Mouse (Mus musculus) lung, postnatal 4 days (tissue): ENCODE measurements around the gene Lbhd2.
A peak's percentile ranks its signal among the peaks of the same experiment; 100 is the strongest.

Experiments used
- DNase-seq, 2 experiments: peaks; one replicate each; pipeline ENCODE4 v3.0.0; 2021

Gene Lbhd2

GRCm38 (mm10) chr12:111432751-111433331 is 26.2 kb downstream of the Lbhd2 start:
- DNase-seq: no peak

DNA sequence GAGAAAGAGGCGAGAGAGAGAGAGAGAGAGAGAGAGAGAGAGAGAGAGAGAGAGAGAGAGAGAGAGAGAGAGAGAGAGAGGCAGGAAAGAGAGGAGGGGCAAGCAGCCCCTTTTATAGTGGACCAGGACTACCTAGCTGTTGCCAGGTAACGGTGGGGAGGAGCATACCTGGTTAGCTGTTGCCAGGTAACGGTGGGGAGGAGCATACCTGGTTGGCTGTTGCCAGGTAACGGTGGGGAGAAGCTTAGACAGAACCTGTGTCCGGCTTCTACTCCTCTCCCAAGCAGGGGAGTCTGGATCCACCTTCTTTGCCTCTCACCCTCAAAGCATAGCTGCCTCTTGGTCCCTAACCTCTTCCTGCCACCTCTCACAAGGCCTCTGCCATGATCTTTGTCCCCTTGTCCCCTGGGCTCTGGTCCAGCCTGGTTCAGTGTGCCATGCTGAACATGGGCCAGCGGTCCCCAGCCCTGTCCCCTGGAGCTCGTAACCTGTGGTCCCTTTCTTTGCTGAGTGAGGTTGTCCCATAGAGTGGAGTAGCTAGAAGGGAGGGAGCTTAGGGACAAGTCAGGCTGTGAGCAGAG is 27.6 kb downstream of the Lbhd2 start:
- no peak for DNase-seq

DNA sequence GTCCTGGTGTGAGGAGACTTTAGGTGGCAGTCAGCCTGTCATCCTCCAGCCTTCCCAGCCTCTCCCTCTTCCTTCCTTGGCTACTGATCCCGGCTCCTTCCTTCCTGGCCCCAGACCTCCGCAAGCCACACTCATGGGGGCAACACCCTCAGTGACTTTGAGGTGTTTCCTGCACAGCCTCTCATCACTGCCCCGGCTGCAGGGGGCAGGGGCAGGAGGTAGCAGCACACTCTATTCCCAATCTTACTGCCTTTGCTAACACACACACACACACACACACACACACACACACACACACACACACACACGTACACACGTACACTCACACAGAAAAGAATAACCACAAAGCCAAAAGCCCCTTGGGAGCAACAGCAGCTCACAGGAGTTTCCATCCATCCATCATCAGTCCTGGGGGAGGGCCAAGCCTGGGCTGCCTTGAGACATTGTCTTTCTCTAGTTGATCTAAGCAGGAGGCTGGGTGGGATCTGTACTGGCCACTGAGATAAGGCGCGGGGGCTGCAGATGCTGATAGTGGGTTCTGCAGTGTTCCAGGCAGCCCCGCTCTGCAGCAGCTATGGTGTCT is 28.2 kb downstream of the Lbhd2 start:
- peak; percentile 60 to 74 for DNase-seq

DNA sequence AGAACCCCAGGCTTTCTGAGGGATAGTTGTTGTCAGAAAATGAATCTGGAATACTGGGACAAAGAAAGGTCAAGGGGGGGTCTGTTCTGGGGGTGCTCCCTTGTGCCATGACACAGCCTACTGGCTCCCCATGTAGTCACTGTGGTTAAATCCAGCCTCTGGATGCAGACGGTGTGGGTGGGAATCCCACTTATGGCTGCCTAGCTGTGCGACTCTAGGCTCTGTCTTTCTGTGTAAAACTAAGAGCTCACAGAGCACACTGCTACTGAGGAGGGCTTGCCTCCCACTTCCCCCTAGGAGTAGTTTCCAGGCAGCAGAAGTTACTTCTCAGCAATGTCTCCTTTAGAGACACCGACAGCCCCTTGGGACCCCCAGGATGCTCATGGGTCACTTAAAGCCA is 29.6 kb downstream of the Lbhd2 start:
- DNase-seq: no peak

DNA sequence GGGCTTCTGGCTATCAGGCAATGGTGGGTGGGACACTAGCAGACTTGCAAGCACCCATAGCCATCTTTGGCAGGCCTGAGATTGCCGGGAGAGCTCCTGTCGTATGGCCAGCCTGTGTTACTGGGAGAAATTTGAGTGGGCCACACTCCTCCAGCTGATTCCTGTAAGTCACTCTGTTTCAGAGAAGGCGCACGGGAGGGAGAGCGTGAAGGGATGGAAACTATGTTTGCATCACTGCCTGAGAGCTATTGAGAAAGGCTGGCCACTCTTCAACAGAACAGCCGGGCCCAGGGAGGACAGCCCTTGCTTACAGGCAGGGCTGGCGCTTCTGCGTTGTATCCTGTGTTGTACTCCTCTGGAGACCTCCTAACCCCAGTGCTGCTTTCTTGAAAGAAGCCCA is 30.0 kb downstream of the Lbhd2 start:
- DNase-seq: peak; percentile 72 to 86

DNA sequence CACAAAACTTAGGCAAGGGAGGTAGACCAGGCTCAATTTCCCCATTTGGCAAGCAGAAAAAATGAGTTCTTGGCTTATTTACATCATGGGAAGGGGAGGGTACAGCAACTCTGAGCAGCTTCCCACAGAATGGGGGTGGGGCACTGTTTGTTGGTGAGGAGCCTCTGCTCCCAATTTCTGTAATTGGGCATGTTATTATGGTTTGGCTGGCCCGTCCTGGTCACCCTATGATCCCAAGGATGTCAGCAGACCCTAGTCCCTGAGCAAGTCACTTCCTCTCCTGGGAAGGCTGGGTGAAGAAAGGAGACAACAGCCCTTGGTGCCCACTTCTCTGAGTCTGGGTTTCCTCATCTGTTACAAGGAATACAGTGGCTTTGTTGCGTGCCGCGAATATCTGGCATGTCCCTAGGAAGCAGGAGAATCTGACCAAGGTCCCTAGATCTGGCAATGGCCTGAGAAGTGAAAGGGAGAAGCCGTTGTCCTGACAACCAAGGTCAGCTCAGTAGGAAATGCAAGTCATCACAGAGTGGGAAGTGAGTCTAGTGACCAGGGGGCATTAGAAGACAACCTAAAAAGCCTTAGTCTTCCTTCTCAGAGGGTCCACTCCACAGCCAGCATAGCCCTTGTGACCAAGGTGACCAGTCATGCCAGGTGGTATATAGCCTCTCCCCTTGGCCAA is 30.8 kb downstream of the Lbhd2 start:
- peak in 1 of 2 experiments; percentile 42 for DNase-seq

DNA sequence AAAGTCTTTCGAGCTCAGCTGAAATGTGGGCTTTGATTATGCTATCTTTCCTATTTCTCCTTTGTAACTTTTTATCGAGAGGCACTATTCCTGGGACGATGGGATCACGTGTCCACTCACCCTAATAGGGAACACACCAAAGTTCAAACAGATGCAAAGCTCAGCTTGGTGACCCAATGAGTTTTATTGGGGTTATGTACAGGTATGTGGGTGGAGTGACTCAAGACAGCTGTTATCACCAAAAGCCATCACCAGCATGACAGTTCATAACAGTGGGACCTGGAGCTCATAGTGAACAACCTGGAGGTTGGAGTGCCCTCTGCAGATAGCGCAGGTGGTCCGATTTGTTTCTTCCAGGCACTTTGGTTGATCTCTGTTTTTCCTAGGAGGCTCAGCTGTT is 32.2 kb downstream of the Lbhd2 start:
- no peak for DNase-seq

- DNase-seq: no peak
Observed at GRCm38 (mm10) chr12:111440701-111441373, 34.2 kb downstream of the Lbhd2 start.

DNA sequence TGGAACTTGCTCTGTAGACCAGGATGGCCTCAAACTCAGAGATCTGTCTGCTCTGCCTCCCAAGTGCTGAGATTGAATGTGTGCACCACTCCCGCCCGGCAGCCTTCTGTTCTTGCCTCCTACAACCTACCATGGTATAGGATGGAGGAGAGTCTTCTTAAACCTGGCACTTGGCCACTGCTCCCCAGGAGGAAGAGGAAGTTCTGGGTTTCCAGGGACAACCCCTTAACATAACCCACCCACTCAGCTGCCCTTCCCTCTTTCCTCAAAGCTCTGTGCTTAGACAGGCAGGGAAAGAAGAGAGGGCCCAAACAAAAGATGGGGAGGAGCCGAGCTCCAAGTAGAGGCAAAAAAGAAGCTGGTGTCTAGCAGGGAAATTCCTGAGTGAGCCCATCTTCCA is 34.9 kb downstream of the Lbhd2 start:
- no peak for DNase-seq

DNA sequence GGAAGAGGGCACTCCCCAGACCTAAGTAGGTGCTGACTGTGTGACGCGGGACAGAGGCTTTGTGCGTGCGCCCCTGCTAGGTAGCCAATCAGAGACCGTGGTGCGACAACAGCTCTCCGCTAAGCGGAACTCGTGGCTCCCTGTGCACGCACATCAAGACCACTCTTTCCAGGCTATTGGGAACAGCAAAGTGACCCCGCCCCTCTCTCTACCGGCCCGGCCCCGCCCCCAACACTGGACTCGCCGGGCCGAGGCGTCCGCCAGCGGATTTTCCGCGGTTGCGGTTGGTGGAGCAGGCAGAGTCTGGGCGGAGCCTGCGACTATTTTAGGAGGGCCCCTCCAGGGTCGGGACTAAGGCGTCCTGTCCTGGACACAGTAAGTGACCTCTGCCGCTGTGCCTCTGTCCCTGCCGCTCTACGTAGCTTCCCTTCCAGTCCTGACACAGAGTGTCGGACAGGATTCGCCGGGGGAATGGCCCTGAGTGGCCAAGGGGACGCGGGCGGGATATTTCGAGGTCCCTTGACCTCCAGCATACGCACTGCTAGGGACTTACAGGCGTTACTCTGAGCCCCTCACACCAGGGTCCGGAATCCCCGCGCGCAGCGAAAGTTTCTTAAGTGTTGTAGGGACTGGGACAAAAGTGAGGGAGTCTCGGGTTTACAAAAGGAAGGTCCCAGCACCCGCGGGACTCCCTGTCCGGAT is 35.9 kb downstream of the Lbhd2 start, which contains the start of gene Tnfaip2:
TSS of gene Tnfaip2 (plus strand) at position 161 of the 702 bp plus-strand sequence.
- peak; percentile 88 to 90 for DNase-seq

DNA sequence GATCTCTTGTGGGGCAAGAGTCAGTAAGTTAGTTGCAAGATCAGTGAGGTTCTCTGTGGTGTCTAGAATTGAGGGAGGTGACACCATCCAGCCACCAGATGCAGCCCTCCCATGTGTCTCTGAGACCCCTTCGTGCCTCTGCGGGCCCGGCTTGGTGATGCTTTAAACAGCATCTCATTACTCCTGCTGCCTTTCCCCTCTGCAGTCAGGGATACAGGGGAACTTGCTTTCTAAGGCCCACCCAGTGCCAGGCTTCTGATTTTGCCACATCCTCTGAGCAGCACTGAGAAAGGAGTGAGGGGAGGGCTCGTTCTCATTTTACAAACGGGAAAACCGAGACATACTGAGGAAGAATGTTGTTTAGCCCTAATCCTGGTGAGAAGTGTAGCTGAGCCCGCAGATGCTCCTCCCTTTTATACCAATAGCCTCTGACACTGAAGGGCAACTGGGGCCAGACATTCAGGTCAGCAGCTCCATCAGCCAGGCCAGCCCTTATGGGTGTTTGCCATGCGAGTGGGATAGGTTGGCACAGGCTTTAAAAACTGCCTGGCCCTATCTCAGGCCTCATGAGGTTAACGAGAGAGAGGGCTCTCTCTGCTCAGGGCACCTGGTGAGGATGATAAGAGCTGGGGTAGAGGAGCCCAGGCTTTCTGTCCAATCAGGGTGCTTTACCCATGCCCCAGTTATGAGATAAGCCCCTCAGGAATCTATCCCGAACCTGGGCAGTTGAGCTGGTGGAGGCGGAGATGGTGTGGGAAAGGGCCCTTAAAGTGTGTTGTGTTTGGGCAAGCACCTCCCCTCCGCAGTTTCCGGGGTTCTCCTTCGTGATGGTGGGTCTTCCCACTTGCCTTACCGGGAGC is 36.6 kb downstream of the Lbhd2 start:
- DNase-seq: no peak

GRCm38 (mm10) chr12:111443921-111444831 is 37.6 kb downstream of the Lbhd2 start:
- no peak for DNase-seq

DNA sequence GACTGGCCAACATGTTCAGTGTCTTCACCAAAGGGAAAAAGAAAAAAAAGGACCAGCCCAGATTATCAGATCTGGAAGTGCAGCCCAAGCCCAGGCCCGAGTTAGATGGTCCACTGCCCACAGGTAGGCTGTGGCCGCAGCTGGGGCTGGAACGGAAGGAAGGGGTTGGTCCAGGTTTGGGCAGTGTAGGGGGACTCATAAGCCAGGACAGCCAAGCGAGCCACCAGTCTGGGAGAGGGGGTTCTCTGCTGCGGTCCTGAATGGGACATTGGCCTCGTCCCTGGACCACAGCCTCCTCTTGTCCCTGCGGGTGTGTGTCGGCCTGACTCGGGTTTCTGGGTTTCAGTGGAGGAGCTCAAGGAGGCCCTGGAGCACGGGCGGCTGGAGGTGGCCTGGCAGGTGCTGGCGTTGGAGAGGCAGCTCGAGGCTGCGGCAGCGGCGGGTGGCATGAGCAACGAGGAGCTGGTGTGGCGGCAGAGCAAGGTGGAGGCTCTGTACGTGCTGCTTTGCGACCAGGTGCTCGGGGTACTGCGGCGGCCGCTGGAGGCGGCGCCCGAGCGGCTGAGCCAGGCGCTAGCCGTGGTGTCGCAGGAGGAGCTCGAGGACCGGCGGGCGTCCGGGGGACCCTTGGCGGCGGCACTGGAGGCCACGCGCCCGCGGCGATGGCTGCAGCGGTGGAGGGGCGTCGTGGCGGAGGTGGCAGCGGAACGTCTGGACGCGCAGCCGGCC is 38.7 kb downstream of the Lbhd2 start:
- DNase-seq: no peak

DNA sequence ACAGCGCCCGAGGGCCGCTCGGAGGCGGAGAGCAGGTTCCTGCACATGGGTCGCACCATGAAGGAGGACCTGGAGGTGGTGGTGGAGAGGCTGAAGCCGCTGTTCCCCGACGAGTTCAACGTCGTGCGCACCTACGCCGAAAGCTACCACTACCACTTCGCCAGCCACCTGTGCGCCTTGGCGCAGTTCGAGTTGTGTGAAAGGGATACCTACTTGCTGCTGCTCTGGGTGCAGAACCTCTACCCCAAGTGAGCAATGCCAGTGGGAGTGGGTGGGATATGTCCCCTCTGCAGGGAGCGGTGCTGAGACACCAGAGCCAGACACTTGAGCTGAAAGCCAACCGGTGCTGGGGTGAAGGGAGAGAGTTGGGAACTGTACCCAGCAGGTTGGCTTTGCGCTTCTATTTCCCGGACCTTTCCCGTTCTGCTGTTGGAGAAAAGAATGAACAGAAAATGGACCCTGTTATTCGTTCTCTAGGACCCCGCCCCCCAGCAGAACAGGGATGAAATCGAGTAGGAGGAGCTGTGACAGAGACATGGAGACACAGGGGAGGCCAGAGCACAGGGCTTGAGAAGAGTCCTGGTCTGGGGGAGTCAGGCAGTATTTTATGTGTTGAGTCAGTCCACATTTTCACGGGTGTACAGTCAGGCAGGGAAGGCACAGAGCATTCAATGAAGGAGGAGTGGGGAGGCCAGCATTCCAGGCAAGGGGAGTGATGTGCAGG is 39.4 kb downstream of the Lbhd2 start:
- no peak for DNase-seq

GRCm38 (mm10) chr12:111446745-111447144 is 40.1 kb downstream of the Lbhd2 start:
- DNase-seq: no peak

DNA sequence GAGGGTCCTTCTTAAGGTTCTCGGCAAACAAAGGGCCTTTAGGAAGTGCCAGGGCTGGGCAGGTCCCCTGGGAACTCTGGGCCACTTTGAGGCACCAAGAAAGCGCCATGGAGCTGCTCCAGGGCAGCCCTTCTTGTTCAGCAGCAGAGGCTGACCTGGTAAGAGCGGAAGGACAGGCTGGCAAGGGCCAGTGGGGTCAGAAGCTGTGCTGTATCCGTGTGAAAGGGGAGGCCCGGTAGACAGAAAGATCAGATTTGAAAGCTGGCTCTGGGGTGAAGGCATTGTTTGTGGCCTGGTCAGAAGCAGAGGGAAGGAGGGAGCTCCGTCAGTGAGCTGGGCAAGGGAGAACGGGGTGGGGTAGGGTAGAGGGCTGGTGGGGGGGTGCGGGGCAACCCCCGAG is 40.7 kb downstream of the Lbhd2 start:
- no peak for DNase-seq

- DNase-seq: no peak
Observed at GRCm38 (mm10) chr12:111447898-111448760, 41.5 kb downstream of the Lbhd2 start.
